Mouse (Mus musculus): Measurements from ENCODE around the gene Homer2. TPM values are rescaled to one million over a fixed set of nuclear protein-coding genes. Genes with fewer than 3 reads are reported as not detected.

Homer2 gene
- polyA plus RNA-seq, 1 experiment, result 58.1 TPM

DNA sequence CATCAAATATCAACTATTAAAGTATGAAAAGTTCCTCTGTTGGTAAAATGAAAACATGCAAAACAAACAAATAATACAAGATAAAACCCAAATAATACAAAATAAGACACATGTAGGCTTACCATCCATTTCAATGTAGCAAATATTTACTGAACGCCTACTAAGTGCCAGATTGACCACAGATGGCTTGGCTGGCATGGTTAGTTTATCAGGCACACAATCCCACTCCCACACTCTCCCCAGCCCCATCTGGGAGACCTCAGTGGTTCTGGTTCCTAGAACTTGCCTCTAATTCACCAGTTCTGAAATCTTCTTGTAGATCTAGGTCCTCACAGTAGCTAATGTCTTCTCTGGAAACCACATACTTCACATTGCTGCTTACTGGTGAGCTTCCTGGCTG, 11.3 kb upstream of the Homer2 start:
- no peak for TF ChIP-seq GATA1 (IDR thresholded peaks at IDR 0.05; ENCODE audit: low read length)

GRCm38 (mm10) chr7:81710166-81710565, 2.8 kb upstream of the Homer2 start:
- TF ChIP-seq GATA1 (IDR thresholded peaks at IDR 0.05; ENCODE audit: low read length), result no peak

GRCm38 (mm10) chr7:81708165-81708564, 838 bp upstream of the Homer2 start:
- no peak for TF ChIP-seq GATA1 (IDR thresholded peaks at IDR 0.05; ENCODE audit: low read length)

DNA sequence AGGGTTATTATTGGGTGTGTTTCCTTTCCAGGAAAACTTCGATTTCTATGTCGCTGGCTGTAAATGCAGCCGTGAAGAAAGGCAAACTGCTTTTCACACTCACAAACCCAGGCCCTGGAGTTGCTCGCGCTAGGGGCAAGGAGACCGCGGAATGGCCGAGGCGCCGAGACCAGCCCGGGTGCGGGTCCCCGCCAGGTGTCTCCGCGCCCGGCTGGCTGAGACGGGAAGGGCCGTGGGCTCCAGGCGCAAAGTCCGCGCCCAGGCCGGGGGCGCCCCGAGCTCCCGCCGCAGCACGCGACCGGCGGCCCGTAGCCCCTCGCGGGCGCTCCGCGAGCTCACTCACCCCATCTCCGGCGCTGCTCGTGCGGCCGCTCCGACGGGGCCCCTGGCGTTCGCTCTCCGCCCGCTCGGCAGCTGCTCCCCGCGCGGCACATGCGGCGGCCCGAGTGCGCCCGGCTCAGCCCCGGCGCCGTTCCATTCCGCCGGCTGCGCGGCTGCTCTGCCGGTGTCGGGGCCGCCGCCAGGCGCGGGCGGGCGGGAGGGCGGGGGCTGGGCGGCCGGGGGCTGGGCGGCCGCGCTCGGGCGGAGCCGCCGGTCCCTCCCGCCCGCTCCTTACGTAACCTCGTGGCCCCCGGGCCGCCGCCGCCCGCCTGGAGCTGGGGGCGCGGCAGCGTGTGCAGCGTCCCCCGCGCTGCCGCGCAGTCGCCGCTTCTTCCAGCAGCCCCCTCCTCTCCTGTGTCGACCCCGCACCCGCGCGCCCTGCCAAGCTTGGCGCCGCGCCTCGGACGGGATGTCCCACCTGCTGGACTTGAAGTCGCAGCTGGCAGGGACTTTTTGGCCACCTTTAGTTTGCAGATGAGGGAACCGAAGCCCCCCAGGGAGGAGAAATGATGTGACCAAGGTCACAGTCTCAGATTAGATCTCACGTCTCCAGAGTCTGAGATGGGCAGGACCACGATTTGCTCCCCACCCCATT, 623 bp downstream of the Homer2 start:
- TF ChIP-seq GATA1 (IDR thresholded peaks at IDR 0.05; ENCODE audit: low read length), result no peak

DNA sequence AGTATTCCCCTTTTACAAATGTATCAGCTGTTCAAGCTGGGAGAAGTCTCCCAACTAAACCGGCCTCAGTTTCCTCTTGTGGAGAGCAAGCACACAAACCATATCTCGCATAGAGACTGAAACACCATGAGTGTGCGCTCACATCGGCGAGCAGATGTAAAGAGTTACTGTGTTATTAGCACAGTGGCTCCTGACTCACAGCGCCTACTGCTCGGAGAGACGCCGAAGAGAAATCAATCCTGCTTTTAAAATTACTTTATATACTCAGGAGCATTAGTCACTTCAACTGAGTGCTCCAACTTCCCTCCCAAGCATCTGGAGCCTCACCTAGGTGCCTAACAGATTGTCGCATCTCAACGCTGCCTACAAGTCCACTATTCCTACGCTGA, 1.3 kb downstream of the Homer2 start:
- TF ChIP-seq GATA1 (IDR thresholded peaks at IDR 0.05; ENCODE audit: low read length), result no peak

DNA sequence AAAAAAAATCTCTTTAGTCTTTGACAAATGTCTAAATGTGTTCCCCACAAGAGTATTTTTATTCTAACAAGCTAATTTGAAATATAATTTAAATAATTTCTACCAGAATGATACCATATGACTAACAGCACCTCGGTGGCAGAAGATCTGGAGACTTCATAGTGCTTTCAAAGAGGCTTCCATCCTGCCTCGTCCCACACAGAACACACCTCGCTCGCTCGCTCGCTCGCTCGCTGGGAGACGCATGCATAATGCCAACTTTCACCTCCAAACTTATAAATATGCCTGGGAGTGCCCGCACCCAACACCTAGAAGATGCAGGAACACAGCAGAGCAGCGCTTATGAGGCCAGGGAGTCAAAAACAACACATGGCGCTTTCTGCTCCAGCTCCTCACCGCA, 9.0 kb downstream of the Homer2 start:
- TF ChIP-seq GATA1 (IDR thresholded peaks at IDR 0.05; ENCODE audit: low read length), result no peak

DNA sequence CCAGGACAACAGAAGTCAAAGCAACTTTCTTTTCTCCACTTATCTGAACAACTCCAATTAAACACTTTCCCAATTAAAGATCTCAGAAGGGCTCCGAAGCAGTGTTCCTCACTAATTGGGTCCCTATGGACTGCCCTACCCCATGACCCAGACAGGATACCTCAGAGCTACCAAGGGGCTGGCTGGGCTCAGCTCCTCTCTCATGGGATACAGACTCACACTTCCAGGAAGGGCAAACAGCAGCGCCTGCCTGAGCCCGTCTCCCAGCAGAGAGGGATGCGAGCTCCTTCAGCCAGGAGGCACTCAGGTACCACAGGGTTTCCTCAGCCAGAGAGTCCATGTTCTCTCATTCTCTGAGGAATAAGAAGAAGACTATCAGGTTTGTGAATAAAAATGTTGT, 9.4 kb downstream of the Homer2 start:
- no peak for TF ChIP-seq GATA1 (IDR thresholded peaks at IDR 0.05; ENCODE audit: low read length)

GRCm38 (mm10) chr7:81695763-81696533, 11.4 kb downstream of the Homer2 start:
- no peak for TF ChIP-seq GATA1 (IDR thresholded peaks at IDR 0.05; ENCODE audit: low read length)

GRCm38 (mm10) chr7:81691067-81691466, 16.3 kb downstream of the Homer2 start:
- no peak for TF ChIP-seq GATA1 (IDR thresholded peaks at IDR 0.05; ENCODE audit: low read length)

GRCm38 (mm10) chr7:81689116-81689681, 18.1 kb downstream of the Homer2 start:
- TF ChIP-seq GATA1 (IDR thresholded peaks at IDR 0.05; ENCODE audit: low read length), result no peak

DNA sequence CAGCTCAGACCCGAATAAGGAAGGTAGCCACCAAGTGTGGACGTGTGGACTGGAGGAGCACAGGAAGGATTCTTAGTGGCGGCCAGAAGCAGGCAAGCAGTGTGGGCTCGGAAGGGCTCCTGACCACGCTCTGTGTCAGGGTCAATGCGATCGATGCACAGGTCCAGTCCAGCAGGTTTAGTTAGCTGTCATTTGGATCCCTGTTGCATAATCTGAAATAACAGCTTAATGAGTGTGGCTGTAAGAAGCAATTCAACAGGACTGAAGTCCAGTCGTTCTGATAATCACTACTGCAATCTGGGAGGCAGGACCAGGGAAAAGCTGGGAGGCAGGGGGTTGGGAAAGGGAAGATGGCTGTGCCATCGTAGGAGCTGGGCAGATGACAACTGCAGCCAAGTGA, 18.9 kb downstream of the Homer2 start:
- TF ChIP-seq GATA1 (IDR thresholded peaks at IDR 0.05; ENCODE audit: low read length), result no peak

- peak; percentile 49 for TF ChIP-seq GATA1 (IDR thresholded peaks at IDR 0.05; ENCODE audit: low read length)
These were observed 19.5 kb downstream of the Homer2 start for GRCm38 (mm10) chr7:81687684-81688316.

DNA sequence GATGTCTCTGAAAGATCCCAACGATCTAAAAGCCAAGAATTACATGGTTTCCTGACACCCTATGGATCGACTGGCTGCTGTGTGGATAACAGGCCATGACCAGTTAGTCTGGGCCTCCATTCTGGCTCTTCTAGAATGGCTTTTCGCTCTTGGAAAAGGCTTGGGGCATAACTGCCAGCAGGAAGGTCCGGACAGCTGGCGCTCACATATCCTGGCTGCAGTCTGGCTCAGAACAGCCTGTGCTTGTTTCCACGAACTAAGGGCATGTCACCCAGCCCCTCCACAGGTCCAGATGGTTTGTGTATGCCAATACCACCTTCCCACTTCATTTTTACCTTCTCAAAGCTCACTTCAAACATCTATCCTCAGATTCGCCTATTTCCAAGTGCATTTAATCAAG, 22.0 kb downstream of the Homer2 start:
- TF ChIP-seq GATA1 (IDR thresholded peaks at IDR 0.05; ENCODE audit: low read length), result no peak

- no peak for TF ChIP-seq GATA1 (IDR thresholded peaks at IDR 0.05; ENCODE audit: low read length)
These were observed 23.4 kb downstream of the Homer2 start for GRCm38 (mm10) chr7:81683779-81684422.

DNA sequence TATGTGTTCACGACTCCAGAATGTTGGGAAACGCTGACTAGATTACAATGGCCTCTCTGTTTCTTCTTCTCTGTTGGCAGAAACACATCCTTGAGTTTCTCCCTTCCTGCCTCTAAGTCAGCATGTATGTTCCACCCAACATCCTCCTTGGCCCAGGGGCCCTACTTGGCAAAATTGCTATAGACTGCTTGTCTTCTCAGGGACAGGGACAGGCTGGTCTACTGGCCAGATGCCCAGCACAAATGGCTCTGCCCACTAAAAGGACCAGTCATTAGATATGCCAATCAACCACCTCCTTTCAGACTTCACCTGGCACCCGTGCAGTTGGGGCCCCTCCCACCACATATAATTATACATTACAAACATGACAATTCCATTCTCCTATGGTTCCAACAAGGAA, 25.9 kb downstream of the Homer2 start:
- TF ChIP-seq GATA1 (IDR thresholded peaks at IDR 0.05; ENCODE audit: low read length), result no peak

All from G1E-ER4 (cell line).